Mouse (Mus musculus): ENCODE data around the gene Angptl3.
A peak's percentile ranks its signal among the peaks of the same experiment; 100 is the strongest.

Angptl3 gene

DNA sequence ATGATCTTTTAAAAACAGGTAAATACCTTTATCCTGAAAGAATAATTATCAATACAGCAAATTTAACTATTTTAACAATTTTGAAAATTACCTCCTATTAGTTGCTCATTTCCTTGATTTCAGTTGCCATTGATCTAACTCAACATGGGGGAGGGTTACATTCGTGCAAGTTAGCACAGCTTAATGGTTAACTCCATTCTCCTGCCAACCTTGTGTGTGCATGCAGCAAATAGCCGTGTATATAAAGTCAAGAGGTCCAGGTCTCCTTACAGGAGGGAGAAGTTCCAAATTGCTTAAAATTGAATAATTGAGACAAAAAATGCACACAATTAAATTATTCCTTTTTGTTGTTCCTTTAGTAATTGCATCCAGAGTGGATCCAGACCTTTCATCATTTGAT lies at the start of gene Angptl3:
TSS of gene Angptl3 (plus strand) at position 269 of the 400 bp plus-strand sequence.
- DNase-seq = no peak

DNA sequence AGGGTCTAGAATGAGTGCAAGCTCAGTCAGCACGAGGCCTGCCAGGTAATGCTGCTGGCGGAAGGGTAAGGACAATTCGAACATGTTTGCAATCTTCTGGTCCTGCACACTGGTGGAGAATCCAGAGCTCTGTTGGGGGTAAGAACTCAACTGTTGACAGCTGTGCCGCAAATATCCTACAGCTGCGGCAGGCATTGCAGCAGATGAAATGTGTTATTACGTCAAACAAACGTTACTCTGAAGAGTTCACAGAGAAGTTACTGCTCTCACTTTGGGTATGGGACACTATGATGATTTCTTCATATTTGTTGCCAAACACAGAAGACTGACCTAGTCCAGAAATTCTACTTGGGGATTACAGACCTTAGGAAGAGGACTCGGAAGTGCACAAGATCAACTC lies 46.1 kb upstream of the Angptl3 start:
- no peak for DNase-seq

DNA sequence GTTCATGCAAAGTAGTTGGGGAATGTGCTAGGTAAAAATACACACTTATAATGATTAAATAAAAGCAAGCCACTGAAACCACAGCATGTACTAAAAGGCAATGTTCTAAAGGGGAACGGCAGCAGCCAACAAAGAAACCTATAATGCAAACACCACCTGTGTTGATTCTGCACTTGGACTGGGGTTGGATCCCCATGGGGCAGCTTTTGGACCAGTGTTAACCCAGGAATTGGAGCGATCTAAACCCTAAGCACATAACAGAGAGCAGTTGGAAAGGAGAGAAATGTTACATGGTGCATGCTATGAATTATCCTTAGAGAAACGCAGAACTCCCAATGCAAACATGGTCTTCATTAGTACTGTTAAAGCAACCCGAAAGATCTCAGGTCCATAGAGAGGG lies 37.3 kb upstream of the Angptl3 start:
- DNase-seq = no peak

DNA sequence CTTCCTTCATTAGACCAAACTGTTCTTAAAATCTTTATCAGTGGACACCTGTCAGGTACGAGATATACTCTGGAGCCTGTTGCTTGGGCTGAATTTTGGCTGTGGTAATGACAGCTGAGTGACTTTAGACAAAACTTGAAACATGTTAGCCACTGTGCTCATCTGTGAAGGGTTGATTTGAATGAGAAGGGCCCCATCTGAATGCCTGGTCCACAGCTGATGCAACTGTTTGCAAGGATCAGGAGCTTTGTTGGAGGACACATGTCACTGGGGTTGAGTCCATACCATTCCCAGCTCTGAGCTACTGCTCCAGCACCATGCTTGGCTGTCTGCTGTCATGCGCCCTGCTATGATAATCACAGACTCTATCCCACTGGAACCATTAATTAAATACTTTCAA lies 25.2 kb upstream of the Angptl3 start:
- no peak for DNase-seq

DNA sequence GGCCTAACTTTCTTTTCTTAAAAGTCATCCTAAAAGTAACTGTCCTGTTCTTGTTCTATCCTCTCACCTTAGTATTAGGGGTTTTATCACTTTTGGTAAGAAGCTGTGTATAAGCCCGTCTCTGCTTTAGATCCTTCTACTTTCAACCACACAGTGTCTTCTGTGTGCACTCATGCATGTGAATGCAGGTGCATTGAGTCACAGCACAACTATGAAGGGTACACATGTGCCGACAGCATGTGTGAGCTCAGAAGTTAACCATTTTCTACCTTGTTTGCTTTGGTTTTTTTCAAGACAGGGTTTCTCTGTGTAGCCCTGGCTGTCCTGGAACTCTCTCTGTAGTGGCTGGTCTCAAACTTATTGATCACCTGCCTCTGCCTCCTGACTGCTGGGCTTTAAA lies 24.4 kb upstream of the Angptl3 start:
- DNase-seq = no peak

DNA sequence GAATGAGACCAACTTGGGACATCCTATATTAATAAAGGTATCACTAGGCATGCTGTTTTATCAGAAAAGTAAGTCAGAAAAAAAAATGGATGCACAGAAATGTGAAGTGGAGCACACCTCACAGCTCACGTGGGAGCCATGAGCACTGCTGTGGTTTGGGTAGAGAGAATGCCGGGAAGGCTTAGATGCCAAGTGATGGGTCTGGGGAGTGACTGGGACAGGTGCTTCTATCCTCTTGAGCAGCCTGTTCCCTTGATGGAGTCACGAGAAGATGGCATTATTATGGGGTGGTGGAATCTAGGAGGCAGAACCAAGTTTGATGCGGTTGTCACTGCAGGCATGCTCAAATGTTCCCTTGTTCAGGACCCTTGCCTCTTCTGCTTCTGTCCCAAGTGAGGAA lies 19.7 kb upstream of the Angptl3 start:
- DNase-seq = no peak

DNA sequence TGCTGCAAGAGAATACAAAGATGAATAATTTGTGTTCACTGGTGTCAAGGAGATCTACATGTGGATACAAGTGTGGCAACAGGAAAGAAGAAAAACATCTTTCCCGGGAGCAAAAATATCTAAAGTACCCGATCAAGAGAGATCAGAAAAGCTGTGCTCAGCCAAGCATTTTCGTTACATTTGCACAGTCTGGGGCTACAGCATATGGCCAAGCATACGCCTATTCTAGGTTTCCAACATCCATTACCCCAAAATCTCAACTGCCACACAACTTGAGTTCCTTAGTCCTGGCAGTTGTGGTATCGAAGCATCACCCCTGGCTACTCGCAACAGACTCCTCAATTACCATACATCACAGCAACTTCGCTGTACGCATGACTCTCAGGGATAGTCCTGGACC lies 8.5 kb upstream of the Angptl3 start:
- no peak for DNase-seq

DNA sequence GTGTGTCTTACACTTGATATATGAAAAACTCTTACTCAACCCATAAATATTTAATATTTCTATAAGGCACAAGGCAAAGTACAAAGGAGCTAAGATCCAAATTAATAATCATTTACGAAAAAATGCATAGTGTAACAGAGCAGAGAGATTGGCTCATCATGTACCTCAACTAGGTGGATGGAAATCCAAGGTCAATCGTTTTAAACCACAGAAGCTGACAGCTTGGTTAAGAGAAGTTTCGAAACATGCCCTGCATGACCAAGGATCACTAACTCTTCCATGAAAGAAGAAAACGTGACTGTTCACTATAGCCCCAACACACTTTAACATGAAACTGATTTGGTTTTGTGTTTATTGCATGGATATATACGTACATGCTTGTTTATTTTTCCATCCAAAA lies 2.4 kb upstream of the Angptl3 start:
- no peak for DNase-seq

DNA sequence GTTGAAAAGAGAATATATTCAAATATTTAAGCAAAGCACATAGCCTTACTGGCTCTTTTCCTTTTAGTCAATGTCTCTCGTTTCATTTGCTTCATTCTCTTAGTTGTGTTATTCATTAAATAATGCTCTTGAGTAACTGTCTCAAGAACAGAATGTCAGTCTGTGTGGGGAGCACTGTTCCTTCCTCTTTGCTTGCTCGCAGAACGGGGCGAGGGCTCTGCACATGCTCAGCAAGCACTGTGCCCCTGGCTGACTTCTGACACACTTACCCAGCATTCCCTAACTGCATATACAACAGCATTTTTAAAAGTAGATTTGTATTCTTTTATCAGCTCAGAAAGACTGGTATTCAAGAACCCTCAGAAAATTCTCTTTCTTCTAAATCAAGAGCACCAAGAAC lies 2.2 kb downstream of the Angptl3 start:
- no peak for DNase-seq

DNA sequence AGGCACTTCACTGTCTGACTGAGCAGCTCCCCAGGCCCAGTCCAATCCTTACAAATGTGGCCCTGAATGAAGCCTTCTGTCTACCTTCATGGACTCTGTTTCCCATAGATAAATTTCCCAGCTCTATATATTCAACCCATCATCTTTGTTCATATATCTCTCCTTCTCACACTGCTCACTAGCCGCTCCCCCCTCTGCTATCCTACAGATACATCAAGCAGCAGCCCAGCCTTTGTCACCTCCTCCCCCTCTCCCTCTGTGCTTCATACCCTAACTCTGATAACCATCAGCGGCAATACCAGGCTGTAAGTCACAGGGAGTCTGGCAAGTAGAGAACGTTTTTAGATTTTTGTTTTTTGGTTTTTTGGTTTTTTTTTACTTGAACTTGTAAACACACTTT lies 14.1 kb downstream of the Angptl3 start:
- no peak for DNase-seq

DNA sequence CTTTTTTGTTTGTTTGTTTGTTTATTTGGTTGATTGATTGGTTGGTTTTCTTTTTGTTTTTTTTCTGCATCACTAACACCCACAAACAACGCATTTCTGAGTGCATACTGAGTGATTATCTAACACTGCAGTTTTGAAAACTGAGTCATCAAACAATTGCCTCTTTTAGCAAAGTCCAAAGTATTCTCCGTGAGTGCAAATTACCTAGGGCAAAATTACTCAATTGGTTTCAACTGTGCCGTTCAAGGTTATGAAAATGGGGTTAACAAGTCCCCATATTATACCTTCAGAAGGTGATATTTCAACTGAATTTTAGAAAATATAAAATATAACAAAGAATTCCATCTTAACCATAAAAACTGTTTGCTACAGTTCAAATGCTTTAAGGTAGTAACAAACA lies 15.7 kb downstream of the Angptl3 start:
- DNase-seq = no peak

DNA sequence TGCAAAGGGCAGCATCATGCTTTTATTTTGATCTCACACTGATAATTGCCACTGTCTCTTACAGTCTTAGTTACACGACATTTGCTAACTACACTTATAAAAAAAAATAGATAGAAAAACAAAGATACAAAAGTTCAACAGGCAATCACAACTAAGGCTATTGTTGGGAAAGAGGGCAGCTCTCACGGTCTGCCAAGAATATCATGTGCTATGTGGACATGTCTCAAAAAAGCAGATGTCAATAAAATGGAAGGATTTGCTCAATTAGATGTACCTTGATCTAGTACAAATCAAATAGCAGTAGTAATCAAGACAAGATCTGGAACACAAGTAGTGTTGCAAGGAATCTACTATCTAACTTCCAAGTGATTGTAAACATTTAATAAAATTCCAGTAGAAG lies 17.8 kb downstream of the Angptl3 start:
- no peak for DNase-seq

DNA sequence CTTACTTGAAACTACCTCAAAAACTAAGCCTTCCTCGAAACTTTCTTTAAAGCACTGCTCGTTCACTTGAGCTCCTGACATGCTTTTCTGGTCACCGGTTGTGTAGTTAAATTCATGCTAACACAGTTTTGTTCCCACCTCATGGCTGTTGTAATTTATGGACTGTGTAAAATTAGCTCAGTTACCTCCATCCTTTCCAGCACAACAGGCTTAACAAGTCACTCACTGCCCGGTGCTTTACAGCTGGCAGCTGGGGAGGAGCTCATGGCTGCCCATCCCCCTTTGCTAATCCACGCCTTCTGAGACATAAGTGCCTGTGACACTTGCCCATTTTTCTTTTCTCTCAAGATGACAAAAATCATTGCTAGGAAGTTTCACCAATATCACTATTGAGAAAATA lies 33.8 kb downstream of the Angptl3 start:
- no peak for DNase-seq

DNA sequence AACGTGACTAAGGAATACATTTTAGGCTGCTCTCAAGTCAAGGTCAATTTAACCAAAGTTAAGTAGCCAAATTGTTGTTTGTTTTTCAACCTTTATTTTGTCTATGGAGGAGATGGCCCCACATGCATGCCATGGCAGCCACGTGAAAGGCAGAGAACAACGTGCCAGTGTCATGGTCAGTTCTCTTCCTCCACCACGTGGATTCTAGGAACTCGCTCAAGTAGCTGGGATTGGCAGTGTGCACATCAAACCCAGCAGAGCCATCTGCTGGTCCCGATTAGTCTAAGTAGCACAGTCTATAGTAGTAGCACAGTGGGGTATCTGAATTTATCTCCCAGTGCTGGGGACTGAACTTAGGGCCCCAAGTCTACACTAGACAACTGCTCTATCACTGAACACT lies 38.1 kb downstream of the Angptl3 start:
- DNase-seq = no peak

DNA sequence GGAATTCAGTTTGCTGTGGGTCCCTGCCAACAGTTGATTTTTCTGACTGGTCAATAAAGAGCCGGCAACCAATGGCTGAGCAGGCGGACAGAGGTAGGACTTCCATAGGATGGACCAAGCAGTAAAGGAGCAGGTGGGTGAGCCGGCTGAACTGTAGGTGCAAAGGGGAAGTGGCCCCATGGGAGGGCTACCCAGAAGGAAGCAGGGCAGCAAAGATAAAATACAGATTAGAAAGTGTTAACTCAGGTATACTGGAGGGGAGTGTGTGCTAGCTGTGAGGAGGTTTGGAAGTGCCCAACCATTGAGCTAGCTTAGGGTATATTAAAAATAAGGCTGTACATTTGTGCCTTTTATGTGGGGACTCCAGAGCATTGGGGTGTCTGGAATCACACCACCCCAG lies 47.3 kb downstream of the Angptl3 start:
- no peak for DNase-seq

DNA sequence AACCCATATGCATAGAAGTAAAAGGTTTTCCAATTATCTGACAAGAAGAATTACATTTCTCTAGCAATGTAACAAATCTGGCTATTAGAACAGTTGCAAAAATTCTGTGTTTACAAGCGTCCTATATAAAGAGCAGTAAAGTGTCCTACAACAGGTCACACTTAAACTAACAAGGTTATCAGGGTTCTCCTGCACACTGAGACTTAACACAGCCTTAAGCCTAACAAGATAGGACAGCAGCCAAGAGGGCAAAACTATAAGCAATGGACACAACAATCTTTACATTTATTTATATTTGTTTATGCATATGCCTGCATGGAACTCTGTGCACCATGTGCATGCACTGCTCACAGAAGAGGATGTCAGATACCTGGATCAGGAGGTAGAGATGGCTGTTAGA lies 50.4 kb downstream of the Angptl3 start:
- DNase-seq = no peak

DNA sequence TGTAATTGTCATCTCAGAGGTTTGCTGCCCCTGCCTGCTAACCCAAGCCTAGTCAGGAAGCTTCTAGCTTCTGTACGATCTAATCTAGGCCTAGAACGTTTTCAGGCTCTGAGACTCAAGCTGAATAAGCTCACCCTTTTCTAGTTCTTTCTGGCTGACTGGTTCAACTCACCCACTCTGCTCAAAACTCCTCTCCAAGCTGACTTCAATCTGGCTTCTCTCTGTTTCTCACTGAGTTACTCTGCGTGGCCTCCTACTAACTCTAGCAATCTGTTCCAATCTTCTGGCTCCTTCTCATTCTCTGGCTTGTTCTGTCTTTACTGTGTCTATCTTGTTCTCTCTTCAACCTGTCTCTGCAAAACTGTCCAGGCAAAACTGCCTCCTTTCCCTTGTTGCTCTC lies 53.1 kb downstream of the Angptl3 start:
- no peak for DNase-seq

DNA sequence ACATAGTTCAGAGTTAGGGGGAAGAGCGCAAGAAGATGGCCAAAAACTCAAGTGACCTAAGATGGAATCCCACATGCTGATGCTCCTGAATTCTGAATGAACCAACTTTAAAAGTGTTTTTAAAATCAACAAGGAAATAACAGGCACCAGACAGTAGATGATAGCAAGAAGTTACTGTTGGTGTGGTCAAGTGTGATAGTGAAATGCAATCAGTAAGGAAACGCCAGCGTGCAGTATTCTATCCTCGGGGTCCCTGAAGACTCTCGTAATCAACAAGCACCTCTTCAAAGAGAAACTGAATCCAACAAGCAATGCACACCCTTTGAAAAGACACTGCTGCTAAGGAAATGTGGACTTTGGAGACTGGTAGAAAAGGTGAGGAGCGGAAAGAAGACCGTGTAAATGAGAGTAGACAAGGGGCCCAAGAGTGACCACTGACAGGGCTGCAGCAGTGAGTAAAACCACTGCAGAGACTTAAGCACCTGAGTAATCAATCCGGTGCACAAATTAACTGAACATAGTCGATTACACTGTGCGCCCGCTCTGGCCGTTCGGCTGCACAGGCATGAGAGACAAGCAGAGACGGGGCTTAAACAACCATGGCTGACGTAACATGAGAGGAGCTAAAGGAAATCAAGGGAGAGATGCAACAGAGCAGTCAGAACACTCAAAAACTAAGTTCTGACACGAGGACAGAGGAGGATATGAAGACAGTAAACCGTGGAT lies 57.2 kb downstream of the Angptl3 start:
- DNase-seq = peak; percentile 71

DNA sequence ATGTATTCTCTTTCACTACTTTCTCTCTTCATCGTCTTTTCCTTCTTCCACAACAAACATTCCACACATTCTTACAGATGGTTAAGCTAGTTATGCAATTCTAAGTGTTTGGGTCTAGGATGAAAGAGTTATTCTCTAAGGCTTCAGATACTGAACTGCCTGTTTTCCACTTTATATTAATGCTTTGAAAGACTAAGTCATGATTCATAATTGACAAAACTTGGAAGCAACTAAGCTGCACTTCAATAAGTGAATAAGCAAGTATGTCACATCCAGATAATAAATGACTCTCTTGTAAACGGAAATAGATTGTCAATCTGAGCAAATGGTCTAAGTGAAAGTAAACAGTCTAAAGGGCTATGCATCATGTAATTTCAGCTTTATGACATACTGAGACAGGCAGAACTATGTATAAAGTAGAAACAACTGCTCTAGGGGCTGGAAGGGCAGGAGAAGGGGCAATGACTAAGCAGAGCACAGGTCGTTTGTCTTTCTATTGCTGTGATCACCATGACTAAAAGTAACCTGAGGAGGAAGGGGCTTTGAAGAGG lies 60.5 kb downstream of the Angptl3 start:
- DNase-seq = no peak

DNA sequence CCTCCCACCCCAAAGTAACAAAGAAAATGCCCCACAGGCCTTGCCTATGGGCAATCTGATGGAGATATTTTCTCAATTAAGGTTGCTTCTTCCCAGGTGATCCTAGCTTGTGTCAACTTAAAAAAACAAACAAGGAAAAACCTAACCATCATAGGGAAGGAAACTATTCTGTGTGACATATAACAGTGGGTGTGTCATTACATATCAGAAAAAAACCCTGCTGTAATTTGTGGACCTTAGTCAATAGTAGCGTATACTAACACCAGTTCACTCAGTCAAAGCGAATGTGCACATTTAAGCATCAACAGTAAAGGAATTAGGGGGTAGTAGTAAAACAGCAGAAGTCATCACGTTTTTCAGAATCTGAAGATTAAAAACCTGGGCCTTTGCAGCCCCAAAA lies 61.0 kb downstream of the Angptl3 start:
- DNase-seq = no peak
